In genomic region chr16:49532071-49532686, GRCm38 (mm10) we compare ENCODE assay signal across 24 mouse cellular contexts.
DNase-seq lines count a peak whose midpoint lies in the region; ATAC-seq lines count a peak whose summit lies in the region.
"Had no signal": no experiment of that assay in that cellular context is flagged by ENCODE, and none has a peak within 500 bp of the region (broad histone marks: within the 10 kb centered on the region; RNA-seq: fewer than 3 reads in every experiment).

No protein-coding gene starts in this region.

- H3K4me3 ChIP-seq in hindbrain, embryonic 11.5 days (ENCODE audit: low read depth, low read length), result no peak overlapping the region
- no peak overlapping the region for H3K4me3 ChIP-seq in hindbrain, embryonic 14.5 days (replicated peaks; ENCODE audit: low read length)
- no peak overlapping the region for H3K4me3 ChIP-seq in lung, embryonic 15.5 days
- H3K4me3 ChIP-seq in neural tube, embryonic 12.5 days, result no peak overlapping the region
- H3K4me3 ChIP-seq in stomach, embryonic 15.5 days (replicated peaks), result no peak overlapping the region
- H3K4me3 ChIP-seq: heart, embryonic 13.5 days; kidney, embryonic 15.5 days; limb, embryonic 12.5 days; liver, embryonic 13.5 days had no signal

- no peaks in the 10 kb centered on the region for H3K27me3 ChIP-seq in hindbrain, embryonic 11.5 days (ENCODE audit: control insufficient read depth, insufficient read depth, low read length)
- H3K27me3 ChIP-seq in hindbrain, embryonic 14.5 days (ENCODE audit: control insufficient read depth, insufficient read depth, low read length), result no peaks in the 10 kb centered on the region
- H3K27me3 ChIP-seq in lung, embryonic 15.5 days, result no peaks in the 10 kb centered on the region
- no peaks in the 10 kb centered on the region for H3K27me3 ChIP-seq in neural tube, embryonic 12.5 days (replicated peaks)
- H3K27me3 ChIP-seq in stomach, embryonic 15.5 days (replicated peaks), result no peaks in the 10 kb centered on the region
- H3K27me3 ChIP-seq: heart, embryonic 13.5 days; kidney, embryonic 15.5 days; limb, embryonic 12.5 days; liver, embryonic 13.5 days had no signal

- no peak overlapping the region for H3K9ac ChIP-seq in hindbrain, embryonic 11.5 days (ENCODE audit: low read depth, low read length)
- no peak overlapping the region for H3K9ac ChIP-seq in hindbrain, embryonic 14.5 days
- no peak overlapping the region for H3K9ac ChIP-seq in lung, embryonic 15.5 days
- no peak overlapping the region for H3K9ac ChIP-seq in neural tube, embryonic 12.5 days
- H3K9ac ChIP-seq in stomach, embryonic 15.5 days, result no peak overlapping the region
- H3K9ac ChIP-seq: heart, embryonic 13.5 days; kidney, embryonic 15.5 days; limb, embryonic 12.5 days; liver, embryonic 13.5 days had no signal

- no peaks in the 10 kb centered on the region for H3K4me1 ChIP-seq in hindbrain, embryonic 11.5 days (replicated peaks; ENCODE audit: control insufficient read depth, insufficient read depth, low read length)
- no peaks in the 10 kb centered on the region for H3K4me1 ChIP-seq in hindbrain, embryonic 14.5 days (replicated peaks; ENCODE audit: control insufficient read depth, insufficient read depth, low read length)
- H3K4me1 ChIP-seq in lung, embryonic 15.5 days, result no peaks in the 10 kb centered on the region
- H3K4me1 ChIP-seq in neural tube, embryonic 12.5 days, result no peaks in the 10 kb centered on the region
- H3K4me1 ChIP-seq in stomach, embryonic 15.5 days, result peaks cover 2% of the 10 kb centered on the region; the same call in 1 of the 2 replicates
- H3K4me1 ChIP-seq: liver, embryonic 13.5 days had no signal

- no peak overlapping the region for H3K27ac ChIP-seq in hindbrain, embryonic 11.5 days (ENCODE audit: low read depth, low read length)
- no peak overlapping the region for H3K27ac ChIP-seq in hindbrain, embryonic 14.5 days
- H3K27ac ChIP-seq in lung, embryonic 15.5 days, result no peak overlapping the region
- no peak overlapping the region for H3K27ac ChIP-seq in neural tube, embryonic 12.5 days
- no peak overlapping the region for H3K27ac ChIP-seq in stomach, embryonic 15.5 days
- H3K27ac ChIP-seq: heart, embryonic 13.5 days; kidney, embryonic 15.5 days; limb, embryonic 12.5 days; liver, embryonic 13.5 days; macrophage had no signal

- 75% methylated on average over 7 of the region's 7 CpGs for WGBS in hindbrain, embryonic 11.5 days
- 67% methylated on average over 7 of the region's 7 CpGs for WGBS in hindbrain, embryonic 14.5 days
- WGBS in lung, embryonic 15.5 days, result 71% methylated on average over 7 of the region's 7 CpGs
- 73% methylated on average over 7 of the region's 7 CpGs for WGBS in neural tube, embryonic 12.5 days
- WGBS in stomach, embryonic 15.5 days, result 69% methylated on average over 7 of the region's 7 CpGs

- H3K4me2 ChIP-seq in hindbrain, embryonic 11.5 days (replicated peaks; ENCODE audit: low read depth, low read length), result no peak overlapping the region
- no peak overlapping the region for H3K4me2 ChIP-seq in hindbrain, embryonic 14.5 days (replicated peaks)
- no peak overlapping the region for H3K4me2 ChIP-seq in lung, embryonic 15.5 days
- H3K4me2 ChIP-seq in neural tube, embryonic 12.5 days (replicated peaks), result no peak overlapping the region
- H3K4me2 ChIP-seq in stomach, embryonic 15.5 days, result no peak overlapping the region
- H3K4me2 ChIP-seq: heart, embryonic 13.5 days; kidney, embryonic 15.5 days; limb, embryonic 12.5 days; liver, embryonic 13.5 days had no signal

- H3K36me3 ChIP-seq in hindbrain, embryonic 11.5 days (ENCODE audit: control insufficient read depth, insufficient read depth, low read length), result no peaks in the 10 kb centered on the region
- H3K36me3 ChIP-seq in hindbrain, embryonic 14.5 days (replicated peaks; ENCODE audit: control insufficient read depth, insufficient read depth), result no peaks in the 10 kb centered on the region
- H3K36me3 ChIP-seq in lung, embryonic 15.5 days, result no peaks in the 10 kb centered on the region
- H3K36me3 ChIP-seq in neural tube, embryonic 12.5 days, result no peaks in the 10 kb centered on the region
- H3K36me3 ChIP-seq in stomach, embryonic 15.5 days, result no peaks in the 10 kb centered on the region
- H3K36me3 ChIP-seq: heart, embryonic 13.5 days; kidney, embryonic 15.5 days; limb, embryonic 12.5 days; liver, embryonic 13.5 days had no signal

- ATAC-seq in hindbrain, embryonic 11.5 days (ENCODE audit: low FRiP score), result peak; percentile 85
- ATAC-seq in hindbrain, embryonic 14.5 days (ENCODE audit: low FRiP score), result no peak
- ATAC-seq in lung, embryonic 15.5 days (ENCODE audit: borderline replicate concordance, extremely low read depth, low FRiP score, low TSS enrichment), result 0 out of 2 replicates have a peak, but pooled peaks have one; percentile 23
- ATAC-seq in neural tube, embryonic 12.5 days (ENCODE audit: low FRiP score, low read depth), result peak; percentile 41; the same call in 1 of the 2 replicates
- ATAC-seq in stomach, embryonic 15.5 days (ENCODE audit: insufficient read depth, low FRiP score, low read depth), result peak; percentile 35; the same call in 1 of the 2 replicates
- no peak for ATAC-seq in inflammation-experienced regulatory T-cells, adult 6 months
- ATAC-seq: forebrain, embryonic 14.5 days had no signal

- no peaks in the 10 kb centered on the region for H3K9me3 ChIP-seq in hindbrain, embryonic 11.5 days (ENCODE audit: control insufficient read depth, low read length)
- H3K9me3 ChIP-seq in hindbrain, embryonic 14.5 days (ENCODE audit: control insufficient read depth, low read length), result no peaks in the 10 kb centered on the region
- H3K9me3 ChIP-seq in lung, embryonic 15.5 days, result no peaks in the 10 kb centered on the region
- no peaks in the 10 kb centered on the region for H3K9me3 ChIP-seq in neural tube, embryonic 12.5 days
- no peaks in the 10 kb centered on the region for H3K9me3 ChIP-seq in stomach, embryonic 15.5 days
- H3K9me3 ChIP-seq: heart, embryonic 13.5 days; kidney, embryonic 15.5 days; limb, embryonic 12.5 days; liver, embryonic 13.5 days had no signal

- DNase-seq in hindbrain, embryonic 11.5 days (ENCODE audit: low spot score), result peak; percentile 36
- no peak for DNase-seq in hindbrain, embryonic 14.5 days (ENCODE audit: low spot score)
- DNase-seq in lung, postnatal 25 days (ENCODE audit: low spot score), result no peak
- no peak for DNase-seq in neural tube, embryonic 10.5 days (ENCODE audit: extremely low spot score, low spot score)
- DNase-seq: adrenal gland, adult 2 months; cerebellum, adult 11 months; cerebellum, postnatal 10 days; gastrocnemius, postnatal 10 days; heart, adult 11 months; heart, postnatal 14 days; kidney, postnatal 4 days; liver, embryonic 13.5 days; right cerebral cortex, postnatal 14 days; spleen, adult 18-20 months; thymus, postnatal 25 days had no signal

Comparison
In these comparisons a context has a peak if more than half of its experiments do, and no peak if none do; other contexts are left out.
1. ATAC-seq: peak in hindbrain, embryonic 11.5 days (single experiment), lung, embryonic 15.5 days (single experiment), neural tube, embryonic 12.5 days (single experiment) and stomach, embryonic 15.5 days (single experiment); none in hindbrain, embryonic 14.5 days (single experiment) and inflammation-experienced regulatory T-cells, adult 6 months (single experiment).